Mouse (Mus musculus): Measurements from ENCODE around the gene Eps8l1. TPM values are rescaled to one million over a fixed set of nuclear protein-coding genes. Genes with fewer than 3 reads are reported as not detected.

The Eps8l1 gene
- polyA plus RNA-seq, 1 experiment from 2014 or later: 5.0 TPM

DNA sequence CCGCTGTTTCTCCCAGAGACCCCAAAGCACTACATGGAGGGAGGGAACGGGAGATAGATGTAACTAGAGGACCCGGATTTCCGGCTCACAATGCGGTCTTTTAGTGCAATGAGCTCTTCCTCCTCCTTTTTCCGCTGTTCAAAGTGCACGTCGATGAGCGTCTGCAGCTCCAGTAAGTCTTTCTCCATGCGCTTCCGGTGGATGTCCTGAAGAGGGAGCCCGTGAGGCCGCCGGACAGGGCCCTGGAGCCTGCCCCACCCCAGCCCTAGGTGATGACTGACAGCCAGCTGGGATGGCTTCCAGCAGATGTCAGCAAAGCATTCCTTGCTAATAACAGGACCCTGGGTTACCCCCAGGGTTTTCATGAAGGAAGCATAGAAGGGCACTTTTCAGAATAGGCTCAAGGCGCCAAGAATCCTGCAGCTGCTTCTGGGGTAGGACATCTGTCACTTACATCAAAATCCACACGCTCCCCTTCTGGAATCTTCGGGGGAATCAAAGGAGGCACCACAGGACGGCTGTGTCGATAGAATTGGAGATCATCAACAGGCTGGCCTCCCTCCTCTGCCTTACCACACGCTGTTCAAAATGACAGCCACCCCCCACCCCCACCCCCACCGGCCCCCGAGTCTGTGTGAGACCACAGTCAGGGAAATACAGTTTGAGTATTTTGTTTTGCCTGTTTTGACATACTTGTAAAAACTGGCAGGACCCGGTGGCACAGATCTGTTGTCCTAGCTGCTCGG lies 49.6 kb downstream of the Eps8l1 start:
- no peaks in the 10 kb centered on the region for H3K27me3 ChIP-seq (ENCODE audit: control insufficient read depth, insufficient read depth, low read length)
- no peak overlapping the region; the same call in 1 of the 2 replicates for H3K27ac ChIP-seq (ENCODE audit: low read length)
- no peaks in the 10 kb centered on the region for H3K36me3 ChIP-seq (ENCODE audit: control insufficient read depth, insufficient read depth, low read length)
- no peak overlapping the region for H3K4me3 ChIP-seq (ENCODE audit: low read depth, low read length)
- no peak overlapping the region; the same call in 1 of the 2 replicates for H3K4me2 ChIP-seq (replicated peaks; ENCODE audit: low read depth, low read length)
- H3K9me3 ChIP-seq (ENCODE audit: control insufficient read depth, low read depth, low read length): no peaks in the 10 kb centered on the region
- peaks cover 20% of the 10 kb centered on the region for H3K4me1 ChIP-seq (ENCODE audit: control insufficient read depth, insufficient read depth, low read length)
- ATAC-seq (ENCODE audit: insufficient number of reproducible peaks, insufficient read depth, low FRiP score, low read depth): peak; percentile 38
- no peak overlapping the region for H3K9ac ChIP-seq (replicated peaks; ENCODE audit: low read depth, low read length)
- 17% methylated on average over 24 of the region's 24 CpGs for WGBS

DNA sequence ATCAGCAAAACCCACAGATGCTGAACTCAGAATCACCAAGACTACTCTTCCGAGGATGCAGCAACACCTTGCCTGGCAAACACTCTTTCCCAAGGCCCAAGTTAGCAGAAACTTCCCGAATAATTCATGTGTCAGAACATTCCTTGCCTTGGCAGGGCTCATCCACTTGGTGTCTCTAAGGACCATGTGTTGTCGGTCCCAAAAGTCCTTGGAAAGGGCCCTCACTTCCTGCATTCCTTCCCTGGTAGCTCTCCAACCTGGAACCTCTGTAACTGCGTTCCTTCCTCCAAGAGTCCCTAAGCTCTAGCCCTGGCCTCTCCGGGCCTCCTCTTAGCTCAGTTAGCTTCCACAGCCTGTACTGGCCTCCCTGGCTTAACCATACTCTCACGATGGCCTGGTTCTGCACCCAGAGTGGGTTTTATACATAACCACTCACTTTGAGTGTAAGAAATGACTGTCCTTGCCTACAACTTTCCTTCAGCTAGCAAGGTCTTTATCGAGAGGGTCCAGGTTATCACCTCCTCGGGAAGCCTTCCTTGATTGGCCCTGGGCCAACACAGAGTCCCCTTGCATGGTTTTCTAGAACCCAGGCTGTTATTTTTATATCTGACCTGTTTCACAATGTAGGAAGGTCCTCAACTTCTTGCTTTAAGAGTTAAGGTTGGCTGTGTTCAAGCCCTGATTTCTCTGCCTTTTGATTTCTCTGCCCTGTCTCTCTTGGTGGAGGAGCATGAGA lies 51.2 kb downstream of the Eps8l1 start:
- H3K4me1 ChIP-seq (ENCODE audit: control insufficient read depth, insufficient read depth, low read length): peaks cover 29% of the 10 kb centered on the region
- no peak overlapping the region for H3K9ac ChIP-seq (replicated peaks; ENCODE audit: low read depth, low read length)
- no peak overlapping the region for H3K27ac ChIP-seq (ENCODE audit: low read length)
- ATAC-seq (ENCODE audit: insufficient number of reproducible peaks, insufficient read depth, low FRiP score, low read depth): no peak
- H3K4me3 ChIP-seq (ENCODE audit: low read depth, low read length): no peak overlapping the region
- H3K36me3 ChIP-seq (ENCODE audit: control insufficient read depth, insufficient read depth, low read length): no peaks in the 10 kb centered on the region
- H3K4me2 ChIP-seq (replicated peaks; ENCODE audit: low read depth, low read length): no peak overlapping the region
- no peaks in the 10 kb centered on the region for H3K9me3 ChIP-seq (ENCODE audit: control insufficient read depth, low read depth, low read length)
- H3K27me3 ChIP-seq (ENCODE audit: control insufficient read depth, insufficient read depth, low read length): no peaks in the 10 kb centered on the region
- WGBS: 73% methylated on average over 8 of the region's 8 CpGs

DNA sequence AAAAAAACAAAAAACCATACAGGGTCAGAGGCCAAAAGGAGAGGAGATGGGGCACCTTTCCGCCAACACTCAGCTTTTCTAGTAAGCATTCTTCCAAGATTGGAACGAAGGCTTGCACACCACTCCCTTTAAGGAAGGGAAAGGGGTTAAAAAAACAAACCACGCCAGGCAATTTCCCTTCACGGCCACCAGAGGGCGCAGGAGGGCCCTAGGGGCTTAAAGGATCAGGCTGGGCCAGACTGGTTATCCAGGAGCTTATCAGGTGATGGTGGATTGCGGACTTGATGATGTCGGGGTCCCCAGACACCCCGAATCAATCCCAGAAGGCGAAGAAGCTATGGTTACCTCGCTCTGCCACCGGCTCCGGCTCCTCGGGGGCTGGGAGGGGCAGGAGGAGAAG lies 52.8 kb downstream of the Eps8l1 start:
- no peaks in the 10 kb centered on the region for H3K36me3 ChIP-seq (ENCODE audit: control insufficient read depth, insufficient read depth, low read length)
- ATAC-seq (ENCODE audit: insufficient number of reproducible peaks, insufficient read depth, low FRiP score, low read depth): no peak
- WGBS: 33% methylated on average over 13 of the region's 13 CpGs
- H3K9me3 ChIP-seq (ENCODE audit: control insufficient read depth, low read depth, low read length): no peaks in the 10 kb centered on the region
- 0 out of 2 replicates have a peak overlapping the region, but pooled peaks have one; percentile 20 for H3K4me2 ChIP-seq (replicated peaks; ENCODE audit: low read depth, low read length)
- H3K27ac ChIP-seq (ENCODE audit: low read length): peak overlapping the region; percentile 87
- H3K4me1 ChIP-seq (ENCODE audit: control insufficient read depth, insufficient read depth, low read length): peaks cover 29% of the 10 kb centered on the region
- no peak overlapping the region for H3K4me3 ChIP-seq (ENCODE audit: low read depth, low read length)
- H3K9ac ChIP-seq (replicated peaks; ENCODE audit: low read depth, low read length): no peak overlapping the region
- no peaks in the 10 kb centered on the region for H3K27me3 ChIP-seq (ENCODE audit: control insufficient read depth, insufficient read depth, low read length)

DNA sequence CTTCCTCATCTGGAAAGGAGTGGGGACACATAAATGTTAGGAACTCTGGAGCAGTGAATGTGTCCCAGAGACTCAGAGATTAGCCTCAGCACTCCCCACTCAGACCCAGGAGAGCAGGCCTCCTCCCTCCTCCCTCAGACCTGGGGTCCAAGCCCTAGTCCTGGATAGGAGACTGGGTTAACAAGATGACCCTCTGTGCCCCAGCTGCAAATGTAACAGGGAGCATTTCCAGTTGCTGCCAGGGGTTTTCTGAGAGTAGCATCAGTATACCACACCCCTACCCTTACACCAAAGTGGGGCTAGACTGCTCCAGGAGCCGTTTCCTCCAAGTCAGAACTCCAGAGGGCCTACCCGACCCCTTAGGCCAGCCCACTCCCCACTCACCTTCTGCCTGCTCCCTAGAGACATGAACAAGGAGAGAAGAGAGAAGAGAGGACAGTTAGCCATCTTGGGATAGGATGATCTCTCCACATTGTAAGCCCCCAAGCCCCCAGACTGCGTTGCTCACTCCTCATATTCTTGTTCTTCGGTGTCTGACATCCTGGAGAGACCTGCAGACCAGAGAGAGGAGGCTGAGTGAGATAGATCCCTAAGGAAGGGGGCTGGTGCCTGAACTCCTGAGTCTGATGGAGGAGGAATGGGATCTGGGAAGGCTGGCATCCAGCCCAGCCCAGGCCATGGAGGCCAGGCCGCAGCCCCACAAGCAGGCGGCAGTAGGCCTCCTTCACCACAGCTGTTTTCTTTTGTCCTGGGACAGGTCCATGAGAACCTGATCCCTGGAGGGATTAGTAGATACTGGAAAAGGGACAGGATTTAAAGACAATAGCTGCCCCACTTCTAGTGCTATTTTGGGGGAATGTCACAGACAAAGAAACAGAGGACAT lies 53.6 kb downstream of the Eps8l1 start:
- H3K27ac ChIP-seq (ENCODE audit: low read length): peak overlapping the region; percentile 87
- WGBS: 47% methylated on average over 6 of the region's 6 CpGs
- H3K9me3 ChIP-seq (ENCODE audit: control insufficient read depth, low read depth, low read length): no peaks in the 10 kb centered on the region
- H3K4me3 ChIP-seq (ENCODE audit: low read depth, low read length): no peak overlapping the region
- peaks cover 29% of the 10 kb centered on the region for H3K4me1 ChIP-seq (ENCODE audit: control insufficient read depth, insufficient read depth, low read length)
- H3K4me2 ChIP-seq (replicated peaks; ENCODE audit: low read depth, low read length): 0 out of 2 replicates have a peak overlapping the region, but pooled peaks have one; percentile 20
- H3K36me3 ChIP-seq (ENCODE audit: control insufficient read depth, insufficient read depth, low read length): no peaks in the 10 kb centered on the region
- ATAC-seq (ENCODE audit: insufficient number of reproducible peaks, insufficient read depth, low FRiP score, low read depth): peak; percentile 73
- H3K27me3 ChIP-seq (ENCODE audit: control insufficient read depth, insufficient read depth, low read length): no peaks in the 10 kb centered on the region
- H3K9ac ChIP-seq (replicated peaks; ENCODE audit: low read depth, low read length): no peak overlapping the region; the same call in 1 of the 2 replicates

DNA sequence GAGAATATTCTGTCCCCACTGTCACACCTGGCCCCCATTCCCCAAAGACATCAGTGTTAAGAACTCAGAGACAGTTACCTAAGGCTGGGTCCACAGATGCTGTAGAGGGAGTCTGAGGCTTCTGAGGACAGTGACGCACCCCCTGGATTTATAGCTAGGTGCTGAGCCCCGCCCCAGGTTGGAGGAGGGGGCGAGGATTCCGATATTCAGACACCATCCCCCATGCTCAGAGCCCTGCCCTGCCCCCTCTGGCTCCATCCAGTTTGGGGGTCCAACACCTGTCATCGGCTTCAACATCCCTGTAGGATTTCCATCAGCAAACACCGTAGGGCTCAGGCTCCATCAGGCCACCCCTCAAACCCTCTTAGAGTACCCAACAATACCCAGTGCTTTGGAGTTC lies 55.4 kb downstream of the Eps8l1 start:
- H3K4me1 ChIP-seq (ENCODE audit: control insufficient read depth, insufficient read depth, low read length): peaks cover 25% of the 10 kb centered on the region
- H3K27ac ChIP-seq (ENCODE audit: low read length): no peak overlapping the region
- H3K9ac ChIP-seq (replicated peaks; ENCODE audit: low read depth, low read length): no peak overlapping the region
- no peak overlapping the region for H3K4me2 ChIP-seq (replicated peaks; ENCODE audit: low read depth, low read length)
- H3K9me3 ChIP-seq (ENCODE audit: control insufficient read depth, low read depth, low read length): no peaks in the 10 kb centered on the region
- H3K27me3 ChIP-seq (ENCODE audit: control insufficient read depth, insufficient read depth, low read length): no peaks in the 10 kb centered on the region
- no peaks in the 10 kb centered on the region for H3K36me3 ChIP-seq (ENCODE audit: control insufficient read depth, insufficient read depth, low read length)
- WGBS: 50% methylated on average over 6 of the region's 6 CpGs
- H3K4me3 ChIP-seq (ENCODE audit: low read depth, low read length): no peak overlapping the region
- ATAC-seq (ENCODE audit: insufficient number of reproducible peaks, insufficient read depth, low FRiP score, low read depth): no peak

DNA sequence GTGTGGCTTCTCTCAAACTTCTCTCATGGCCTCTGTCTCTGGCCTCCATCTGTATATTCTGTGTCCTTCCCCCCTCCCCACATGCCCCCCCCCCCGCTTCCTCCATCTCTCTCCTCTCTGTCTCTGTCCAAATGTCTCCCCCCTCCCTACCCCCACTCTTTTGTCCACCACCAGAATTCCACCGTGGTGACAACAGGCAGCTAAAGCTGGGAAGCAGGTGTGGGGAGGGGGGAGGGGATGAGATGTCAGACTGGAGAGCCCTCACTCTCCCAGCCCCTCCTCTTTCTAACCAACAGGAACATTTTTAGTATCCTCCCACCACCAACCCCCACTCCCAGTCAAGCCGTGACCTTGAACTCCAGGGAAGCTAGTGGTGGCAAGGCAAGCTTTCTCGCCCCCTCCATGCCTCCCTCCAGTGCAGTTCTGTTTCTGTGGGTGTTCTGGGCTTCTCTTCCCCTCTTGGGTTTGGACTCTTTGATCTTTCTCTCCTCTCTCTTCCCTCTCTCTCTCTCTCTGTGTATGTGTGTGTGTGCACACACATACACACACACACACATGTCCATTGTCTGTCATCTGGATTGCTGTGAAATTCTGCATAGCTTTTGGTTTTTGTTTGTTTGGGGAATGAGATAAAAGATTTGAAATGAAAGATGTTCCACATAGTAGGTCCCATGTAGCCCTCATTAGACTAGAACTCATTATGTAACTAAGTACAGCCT lies 56.0 kb downstream of the Eps8l1 start, which contains the start of gene Tnnt1:
Tnnt1 (minus strand) TSS at position 51 of the 719 bp plus-strand sequence.
- no peaks in the 10 kb centered on the region for H3K36me3 ChIP-seq (ENCODE audit: control insufficient read depth, insufficient read depth, low read length)
- H3K27ac ChIP-seq (ENCODE audit: low read length): no peak within 1 kb of the TSS; the same call in 1 of the 2 replicates
- no peak within 1 kb of the TSS for H3K4me3 ChIP-seq (ENCODE audit: low read depth, low read length)
- H3K27me3 ChIP-seq (ENCODE audit: control insufficient read depth, insufficient read depth, low read length): no peaks in the 10 kb centered on the region
- H3K9ac ChIP-seq (replicated peaks; ENCODE audit: low read depth, low read length): no peak within 1 kb of the TSS
- 12% methylated on average over 4 of the region's 4 CpGs for WGBS
- peaks cover 25% of the 10 kb centered on the region for H3K4me1 ChIP-seq (ENCODE audit: control insufficient read depth, insufficient read depth, low read length)
- no peak for ATAC-seq (ENCODE audit: insufficient number of reproducible peaks, insufficient read depth, low FRiP score, low read depth)
- H3K4me2 ChIP-seq (replicated peaks; ENCODE audit: low read depth, low read length): no peak within 1 kb of the TSS
- no peaks in the 10 kb centered on the region for H3K9me3 ChIP-seq (ENCODE audit: control insufficient read depth, low read depth, low read length)

DNA sequence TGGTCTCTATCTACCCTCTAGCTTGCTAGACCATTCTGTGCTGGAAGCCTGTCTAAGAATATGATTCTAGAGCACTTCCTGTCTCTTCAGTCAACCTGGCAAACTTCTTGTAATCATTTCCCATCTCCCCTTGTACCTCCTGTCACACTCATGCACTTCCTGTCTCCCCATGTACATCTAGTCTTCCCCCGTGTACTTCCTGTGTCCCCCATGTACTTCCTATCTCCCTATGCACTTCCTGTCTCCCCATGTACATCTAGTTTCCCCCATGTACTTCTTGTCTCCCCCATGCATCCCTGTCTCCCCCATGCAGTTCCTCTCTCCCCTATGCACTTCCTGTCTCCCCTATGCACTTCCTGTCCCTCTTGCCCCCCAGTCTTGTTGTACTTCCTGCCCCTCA lies 58.0 kb downstream of the Eps8l1 start:
- 71% methylated on average over 1 of the region's 1 CpGs for WGBS
- Histone ChIP-seq H3K4me3 (ENCODE audit: low read depth, low read length) (no peak overlapping the region), H3K9me3 (ENCODE audit: control insufficient read depth, low read depth, low read length) (no peaks in the 10 kb centered on the region), H3K9ac (replicated peaks; ENCODE audit: low read depth, low read length) (no peak overlapping the region), H3K27ac (ENCODE audit: low read length) (no peak overlapping the region), H3K4me1 (ENCODE audit: control insufficient read depth, insufficient read depth, low read length) (peaks cover 24% of the 10 kb centered on the region), H3K4me2 (replicated peaks; ENCODE audit: low read depth, low read length) (no peak overlapping the region), H3K36me3 (ENCODE audit: control insufficient read depth, insufficient read depth, low read length) (no peaks in the 10 kb centered on the region), H3K27me3 (ENCODE audit: control insufficient read depth, insufficient read depth, low read length) (no peaks in the 10 kb centered on the region)
- no peak for ATAC-seq (ENCODE audit: insufficient number of reproducible peaks, insufficient read depth, low FRiP score, low read depth)

All from stomach, embryonic 14.5 days (tissue).